Mouse (Mus musculus) heart, postnatal 0 days (tissue): ENCODE measurements around the gene Tbc1d5. TPM values are rescaled to one million over a fixed set of nuclear protein-coding genes. Genes with fewer than 3 reads are reported as not detected.
"Not testable (repeated sequence)": the region's sequence is repeated elsewhere in the genome, so short reads cannot be mapped to it uniquely, and the experiment has no call there.

ENCODE experiments used
- ATAC-seq: fragments of 200-750 bp; cut with Nextera tagmentation; 2 replicates; pipeline ENCODE4 v1.8.0; 2017; ENCODE audit warnings: low read depth, moderate number of reproducible peaks, moderate library complexity; ENCODE audit not compliant: insufficient read depth
- DNase-seq: peaks from one replicate; pipeline ENCODE4 v3.0.0-alpha.2; 2016; ENCODE audit warnings: low spot score
- H3K27ac ChIP-seq: fragments of 300-500 bp; sonication (generic); 2 replicates; pipeline ENCODE4 v1.5.1; 2014; ENCODE audit warnings: low read depth, mild to moderate bottlenecking
- H3K27me3 ChIP-seq: fragments of 300-500 bp; sonication (generic); 2 replicates; pipeline ENCODE4 v1.6.1; 2014; ENCODE audit warnings: low read length, mixed read lengths; ENCODE audit not compliant: control insufficient read depth, insufficient read depth
- H3K36me3 ChIP-seq: fragments of 300-500 bp; sonication (generic); replicated peaks from 2 replicates; pipeline ENCODE4 v1.6.1; 2014; ENCODE audit warnings: low read length, mixed read lengths; ENCODE audit not compliant: control insufficient read depth, insufficient read depth
- H3K4me1 ChIP-seq: fragments of 300-500 bp; sonication (generic); 2 replicates; pipeline ENCODE4 v1.6.1; 2014; ENCODE audit warnings: antibody characterized with exemption; ENCODE audit not compliant: control insufficient read depth, insufficient read depth
- H3K4me2 ChIP-seq: fragments of 300-500 bp; sonication (generic); 2 replicates; pipeline ENCODE4 v1.6.1; 2014; ENCODE audit warnings: low read depth, mild to moderate bottlenecking, low read length, moderate library complexity
- H3K4me3 ChIP-seq: fragments of 300-500 bp; sonication (generic); 2 replicates; pipeline ENCODE4 v1.5.1; 2014; ENCODE audit warnings: low read depth, low read length
- H3K9ac ChIP-seq: fragments of 300-500 bp; sonication (generic); replicated peaks from 2 replicates; pipeline ENCODE4 v1.6.1; 2014; ENCODE audit warnings: low read depth, low read length, mixed read lengths
- H3K9me3 ChIP-seq: fragments of 300-500 bp; sonication (generic); replicated peaks from 2 replicates; pipeline ENCODE4 v1.6.1; 2016; ENCODE audit warnings: low read length; ENCODE audit not compliant: control insufficient read depth
- CTCF ChIP-seq: IDR thresholded peaks from 2 replicates; pipeline ENCODE4 v1.5.1; 2016; ENCODE audit warnings: antibody characterized with exemption, control low read depth, low read depth
- EP300 ChIP-seq: IDR thresholded peaks from 2 replicates; pipeline ENCODE4 v1.6.1; 2016; ENCODE audit warnings: antibody characterized with exemption, low read depth
- WGBS: fragments of 180-500 bp; shearing (Covaris S2); extraction: QIAGEN DNeasy Blood & Tissue Kit; methylation state at CpG from one replicate; pipeline ENCODE4 v1.1.7; 2014; 5-methylcytosine and 5-hydroxymethylcytosine counted together
- polyA plus RNA-seq: library from polyadenylated mRNA; unstranded; fragments of >200 nt; fragmentation: Nextera tagmentation; extraction: Ambion mirVana; gene quantifications from 2 replicates; pipeline ENCODE4 v1.2.1, GENCODE M21; 2015
- total RNA-seq: library from RNA; depleted of rRNA; stranded (reverse); fragments of >200 nt; gene quantifications from 2 replicates; pipeline ENCODE4 v1.2.3, GENCODE M21; 2014; ENCODE audit warnings: low replicate concordance

Tbc1d5 gene
- total and polyA plus RNA-seq, 2 experiments from 2014 or later = 4.9 to 40.9 TPM

GRCm38 (mm10) chr17:50710497-50711222 lies 468.5 kb downstream of the Tbc1d5 start:
- DNase-seq (no peak), ATAC-seq (no peak)
- TF ChIP-seq EP300 (no peak), CTCF (no peak)
- H3K36me3 ChIP-seq = no peaks in the 10 kb centered on the region
- 86% methylated on average over 7 of the region's 7 CpGs for WGBS
- no peak overlapping the region for H3K4me2 ChIP-seq
- H3K9ac ChIP-seq = no peak overlapping the region
- no peaks in the 10 kb centered on the region for H3K4me1 ChIP-seq
- peaks cover 6% of the 10 kb centered on the region; the same call in 1 of the 2 replicates for H3K9me3 ChIP-seq
- H3K27ac ChIP-seq = no peak overlapping the region
- H3K4me3 ChIP-seq = no peak overlapping the region
- H3K27me3 ChIP-seq = no peaks in the 10 kb centered on the region

GRCm38 (mm10) chr17:50698410-50698809 lies 480.7 kb downstream of the Tbc1d5 start:
- not testable (repeated sequence) for H3K9ac ChIP-seq, H3K27me3 ChIP-seq, H3K9me3 ChIP-seq, H3K4me1 ChIP-seq, ATAC-seq, DNase-seq, H3K36me3 ChIP-seq, H3K27ac ChIP-seq
- H3K4me2 ChIP-seq = peak overlapping the region; percentile 41
- H3K4me3 ChIP-seq = peak overlapping the region; percentile 24
- WGBS = 2% methylated on average over 36 of the region's 39 CpGs

- no peaks in the 10 kb centered on the region for H3K9me3 ChIP-seq
- H3K4me2 ChIP-seq = no peak overlapping the region
- no peak overlapping the region for H3K9ac ChIP-seq
- H3K36me3 ChIP-seq = peaks cover 7% of the 10 kb centered on the region; the same call in 1 of the 2 replicates
- H3K4me1 ChIP-seq = peaks cover 7% of the 10 kb centered on the region
- DNase-seq (no peak), ATAC-seq (no peak)
- H3K27me3 ChIP-seq = no peaks in the 10 kb centered on the region
- 89% methylated on average over 6 of the region's 6 CpGs for WGBS
- H3K4me3 ChIP-seq = no peak overlapping the region
- H3K27ac ChIP-seq = no peak overlapping the region
- TF ChIP-seq CTCF (no peak), EP300 (no peak)
These were observed 491.0 kb downstream of the Tbc1d5 start for GRCm38 (mm10) chr17:50688135-50688534.

GRCm38 (mm10) chr17:50687670-50688069 lies 491.5 kb downstream of the Tbc1d5 start:
- no peak for DNase-seq
- 83% methylated on average over 10 of the region's 10 CpGs for WGBS
- H3K36me3 ChIP-seq = peaks cover 7% of the 10 kb centered on the region; the same call in 1 of the 2 replicates
- H3K4me1 ChIP-seq = peaks cover 10% of the 10 kb centered on the region
- no peak overlapping the region for H3K4me2 ChIP-seq
- H3K9ac ChIP-seq = no peak overlapping the region
- no peaks in the 10 kb centered on the region for H3K27me3 ChIP-seq
- H3K27ac ChIP-seq = no peak overlapping the region
- no peak for ATAC-seq
- no peaks in the 10 kb centered on the region for H3K9me3 ChIP-seq
- H3K4me3 ChIP-seq = no peak overlapping the region
- TF ChIP-seq CTCF (no peak), EP300 (no peak)

- no peak overlapping the region for H3K9ac ChIP-seq
- no peak for DNase-seq
- H3K36me3 ChIP-seq = peaks cover 7% of the 10 kb centered on the region; the same call in 1 of the 2 replicates
- no peak overlapping the region for H3K4me2 ChIP-seq
- H3K4me1 ChIP-seq = peaks cover 15% of the 10 kb centered on the region
- no peaks in the 10 kb centered on the region for H3K27me3 ChIP-seq
- ATAC-seq = no peak; the same call in 1 of the 2 replicates
- no peaks in the 10 kb centered on the region for H3K9me3 ChIP-seq
- H3K4me3 ChIP-seq = no peak overlapping the region
- no peak overlapping the region for H3K27ac ChIP-seq
- TF ChIP-seq EP300 (no peak), CTCF (no peak)
- 53% methylated on average over 7 of the region's 7 CpGs for WGBS
These were observed 494.0 kb downstream of the Tbc1d5 start for GRCm38 (mm10) chr17:50684960-50685645.
